Mouse (Mus musculus): ENCODE measurements around the gene B230118H07Rik. TPM values are rescaled to one million over a fixed set of nuclear protein-coding genes. Genes with fewer than 3 reads are reported as not detected.

Gene B230118H07Rik
- total RNA-seq, 1 experiment, result 20.2 TPM

- H3K9ac ChIP-seq (ENCODE audit: insufficient read depth, low read depth, low read length, poor library complexity, severe bottlenecking), result no peak overlapping the region
- H3K9me3 ChIP-seq (ENCODE audit: control insufficient read depth, insufficient read depth, low read depth, low read length), result no peaks in the 10 kb centered on the region
- no peak overlapping the region for H3K4me3 ChIP-seq (ENCODE audit: insufficient read depth in 1 of 2, low read depth in 1 of 2, low read length in 2 of 2, poor library complexity in 1 of 2, severe bottlenecking in 1 of 2)
- no peaks in the 10 kb centered on the region for H3K36me3 ChIP-seq (ENCODE audit: control insufficient read depth, insufficient read depth, low read length, poor library complexity, severe bottlenecking)
- H3K27ac ChIP-seq (ENCODE audit: insufficient read depth, low read depth, low read length, poor library complexity, severe bottlenecking), result no peak overlapping the region
- in situ Hi-C loops (cut with MboI; ENCODE audit: low sequenced_read_pairs in 2 of 2, unreplicated experiment in 2 of 2), result no loop called here
- TF ChIP-seq ZNF384 (IDR thresholded peaks at IDR 0.05; ENCODE audit: low read depth, low read length) (no peak), MAFK (IDR thresholded peaks at IDR 0.05; ENCODE audit: insufficient read depth, low read depth, low read length) (no peak), CHD2 (IDR thresholded peaks at IDR 0.05; ENCODE audit: low read depth, low read length) (no peak), HCFC1 (IDR thresholded peaks at IDR 0.05; ENCODE audit: borderline replicate concordance, insufficient read depth, low read length) (no peak), ZC3H11A (IDR thresholded peaks at IDR 0.05; ENCODE audit: borderline replicate concordance, low read depth, low read length) (no peak)
- no peak for DNase-seq (ENCODE audit: low read depth, low spot score)
- no peaks in the 10 kb centered on the region for H3K4me1 ChIP-seq (ENCODE audit: control insufficient read depth in 2 of 2, insufficient read depth in 2 of 2, low read length in 2 of 2, poor library complexity in 1 of 2)
These were observed 68.4 kb downstream of the B230118H07Rik start for GRCm38 (mm10) chr2:101580977-101581376.

- Histone ChIP-seq H3K9me3 (ENCODE audit: control insufficient read depth, insufficient read depth, low read depth, low read length) (no peaks in the 10 kb centered on the region), H3K9ac (ENCODE audit: insufficient read depth, low read depth, low read length, poor library complexity, severe bottlenecking) (no peak overlapping the region), H3K36me3 (ENCODE audit: control insufficient read depth, insufficient read depth, low read length, poor library complexity, severe bottlenecking) (no peaks in the 10 kb centered on the region), H3K4me3 (ENCODE audit: insufficient read depth in 1 of 2, low read depth in 1 of 2, low read length in 2 of 2, poor library complexity in 1 of 2, severe bottlenecking in 1 of 2) (no peak overlapping the region), H3K27ac (ENCODE audit: insufficient read depth, low read depth, low read length, poor library complexity, severe bottlenecking) (no peak overlapping the region), H3K4me1 (ENCODE audit: control insufficient read depth in 2 of 2, insufficient read depth in 2 of 2, low read length in 2 of 2, poor library complexity in 1 of 2) (no peaks in the 10 kb centered on the region)
- in situ Hi-C loops (cut with MboI; ENCODE audit: low sequenced_read_pairs in 2 of 2, unreplicated experiment in 2 of 2), result no loop called here
- no peak for TF ChIP-seq HCFC1 (IDR thresholded peaks at IDR 0.05; ENCODE audit: borderline replicate concordance, insufficient read depth, low read length)
- TF ChIP-seq ZC3H11A (IDR thresholded peaks at IDR 0.05; ENCODE audit: borderline replicate concordance, low read depth, low read length), result no peak
- TF ChIP-seq ZNF384 (IDR thresholded peaks at IDR 0.05; ENCODE audit: low read depth, low read length), result no peak
- TF ChIP-seq CHD2 (IDR thresholded peaks at IDR 0.05; ENCODE audit: low read depth, low read length), result no peak
- TF ChIP-seq MAFK (IDR thresholded peaks at IDR 0.05; ENCODE audit: insufficient read depth, low read depth, low read length), result no peak
- DNase-seq (ENCODE audit: low read depth, low spot score), result no peak
These were observed 68.9 kb downstream of the B230118H07Rik start for GRCm38 (mm10) chr2:101580428-101580827.

GRCm38 (mm10) chr2:101580027-101580426, 69.3 kb downstream of the B230118H07Rik start:
- Histone ChIP-seq H3K27ac (ENCODE audit: insufficient read depth, low read depth, low read length, poor library complexity, severe bottlenecking) (no peak overlapping the region), H3K4me1 (ENCODE audit: control insufficient read depth in 2 of 2, insufficient read depth in 2 of 2, low read length in 2 of 2, poor library complexity in 1 of 2) (no peaks in the 10 kb centered on the region), H3K4me3 (ENCODE audit: insufficient read depth in 1 of 2, low read depth in 1 of 2, low read length in 2 of 2, poor library complexity in 1 of 2, severe bottlenecking in 1 of 2) (no peak overlapping the region), H3K9me3 (ENCODE audit: control insufficient read depth, insufficient read depth, low read depth, low read length) (no peaks in the 10 kb centered on the region), H3K36me3 (ENCODE audit: control insufficient read depth, insufficient read depth, low read length, poor library complexity, severe bottlenecking) (no peaks in the 10 kb centered on the region), H3K9ac (ENCODE audit: insufficient read depth, low read depth, low read length, poor library complexity, severe bottlenecking) (no peak overlapping the region)
- no peak for DNase-seq (ENCODE audit: low read depth, low spot score)
- in situ Hi-C loops (cut with MboI; ENCODE audit: low sequenced_read_pairs in 2 of 2, unreplicated experiment in 2 of 2), result no loop called here
- TF ChIP-seq CHD2 (IDR thresholded peaks at IDR 0.05; ENCODE audit: low read depth, low read length) (no peak), MAFK (IDR thresholded peaks at IDR 0.05; ENCODE audit: insufficient read depth, low read depth, low read length) (no peak), HCFC1 (IDR thresholded peaks at IDR 0.05; ENCODE audit: borderline replicate concordance, insufficient read depth, low read length) (no peak), ZC3H11A (IDR thresholded peaks at IDR 0.05; ENCODE audit: borderline replicate concordance, low read depth, low read length) (no peak)

- Histone ChIP-seq H3K36me3 (ENCODE audit: control insufficient read depth, insufficient read depth, low read length, poor library complexity, severe bottlenecking) (no peaks in the 10 kb centered on the region), H3K4me1 (ENCODE audit: control insufficient read depth in 2 of 2, insufficient read depth in 2 of 2, low read length in 2 of 2, poor library complexity in 1 of 2) (no peaks in the 10 kb centered on the region), H3K27ac (ENCODE audit: insufficient read depth, low read depth, low read length, poor library complexity, severe bottlenecking) (no peak overlapping the region), H3K9ac (ENCODE audit: insufficient read depth, low read depth, low read length, poor library complexity, severe bottlenecking) (no peak overlapping the region), H3K4me3 (ENCODE audit: insufficient read depth in 1 of 2, low read depth in 1 of 2, low read length in 2 of 2, poor library complexity in 1 of 2, severe bottlenecking in 1 of 2) (no peak overlapping the region), H3K9me3 (ENCODE audit: control insufficient read depth, insufficient read depth, low read depth, low read length) (no peaks in the 10 kb centered on the region)
- TF ChIP-seq CHD2 (IDR thresholded peaks at IDR 0.05; ENCODE audit: low read depth, low read length) (no peak), ZC3H11A (IDR thresholded peaks at IDR 0.05; ENCODE audit: borderline replicate concordance, low read depth, low read length) (no peak), ZNF384 (IDR thresholded peaks at IDR 0.05; ENCODE audit: low read depth, low read length) (no peak), MAFK (IDR thresholded peaks at IDR 0.05; ENCODE audit: insufficient read depth, low read depth, low read length) (no peak), HCFC1 (IDR thresholded peaks at IDR 0.05; ENCODE audit: borderline replicate concordance, insufficient read depth, low read length) (no peak)
- no peak for DNase-seq (ENCODE audit: low read depth, low spot score)
- in situ Hi-C loops (cut with MboI; ENCODE audit: low sequenced_read_pairs in 2 of 2, unreplicated experiment in 2 of 2), result no loop called here
These were observed 72.1 kb downstream of the B230118H07Rik start for GRCm38 (mm10) chr2:101577243-101577642.

GRCm38 (mm10) chr2:101569230-101569629, 80.1 kb downstream of the B230118H07Rik start:
- Histone ChIP-seq H3K9ac (ENCODE audit: insufficient read depth, low read depth, low read length, poor library complexity, severe bottlenecking) (no peak overlapping the region), H3K4me3 (ENCODE audit: insufficient read depth in 1 of 2, low read depth in 1 of 2, low read length in 2 of 2, poor library complexity in 1 of 2, severe bottlenecking in 1 of 2) (no peak overlapping the region), H3K9me3 (ENCODE audit: control insufficient read depth, insufficient read depth, low read depth, low read length) (no peaks in the 10 kb centered on the region), H3K27ac (ENCODE audit: insufficient read depth, low read depth, low read length, poor library complexity, severe bottlenecking) (no peak overlapping the region), H3K4me1 (ENCODE audit: control insufficient read depth in 2 of 2, insufficient read depth in 2 of 2, low read length in 2 of 2, poor library complexity in 1 of 2) (no peaks in the 10 kb centered on the region), H3K36me3 (ENCODE audit: control insufficient read depth, insufficient read depth, low read length, poor library complexity, severe bottlenecking) (no peaks in the 10 kb centered on the region)
- in situ Hi-C loops (cut with MboI; ENCODE audit: low sequenced_read_pairs in 2 of 2, unreplicated experiment in 2 of 2), result no loop called here
- TF ChIP-seq HCFC1 (IDR thresholded peaks at IDR 0.05; ENCODE audit: borderline replicate concordance, insufficient read depth, low read length), result no peak
- TF ChIP-seq ZNF384 (IDR thresholded peaks at IDR 0.05; ENCODE audit: low read depth, low read length), result no peak
- TF ChIP-seq MAFK (IDR thresholded peaks at IDR 0.05; ENCODE audit: insufficient read depth, low read depth, low read length), result no peak
- TF ChIP-seq ZC3H11A (IDR thresholded peaks at IDR 0.05; ENCODE audit: borderline replicate concordance, low read depth, low read length), result no peak
- no peak for TF ChIP-seq CHD2 (IDR thresholded peaks at IDR 0.05; ENCODE audit: low read depth, low read length)
- no peak for DNase-seq (ENCODE audit: low read depth, low spot score)
